Comparison of ENCODE assay signal across 21 mouse cellular contexts in the genomic region with DNA sequence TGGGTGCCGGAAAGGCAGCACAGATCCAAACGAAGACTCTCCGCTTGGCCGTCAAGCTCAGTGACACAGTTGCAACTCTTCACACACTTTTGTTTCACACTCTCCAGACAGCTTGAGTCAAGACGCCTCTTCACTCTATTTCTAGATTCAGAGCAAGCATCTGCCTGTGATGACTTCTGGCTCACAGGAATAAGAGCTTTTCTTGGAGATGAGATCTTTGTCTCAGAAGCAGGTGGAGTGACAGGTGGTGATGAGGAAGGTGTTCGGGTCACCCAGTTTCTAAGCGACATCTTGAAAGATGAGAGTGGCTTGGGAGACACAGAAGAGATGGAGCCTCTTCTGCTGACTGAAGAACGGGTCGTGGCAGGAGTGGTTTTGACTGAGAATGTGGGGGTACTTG. TPM values are rescaled to one million over a fixed set of nuclear protein-coding genes. Genes with fewer than 3 reads are reported as not detected.
DNase-seq lines count a peak whose midpoint lies in the region; TF ChIP-seq lines count a peak whose summit lies in the region.
"Had no signal": no experiment of that assay in that cellular context is flagged by ENCODE, and none has a peak within 500 bp of the region (broad histone marks: within the 10 kb centered on the region; RNA-seq: fewer than 3 reads in every experiment).

No protein-coding gene starts in this region.

- peak overlapping the region; percentile 27 for H3K4me3 ChIP-seq in thymus, adult 2 months (ENCODE audit: control insufficient read depth, insufficient read depth, low read length)
- H3K4me3 ChIP-seq: embryonic facial prominence, embryonic 15.5 days; gastrocnemius, adult 2 months; heart, embryonic 15.5 days; hindbrain, embryonic 10.5 days; limb, embryonic 15.5 days; neural tube, embryonic 12.5 days had no signal

- TF ChIP-seq CTCF in thymus, adult 2 months (IDR thresholded peaks at IDR 0.05; ENCODE audit: borderline replicate concordance, control insufficient read depth, extremely low read depth, insufficient read depth, low read length, poor library complexity): no peak

- peaks cover 14% of the 10 kb centered on the region for H3K36me3 ChIP-seq in thymus, adult 2 months (ENCODE audit: control insufficient read depth, insufficient read depth, low read length)

- H3K4me1 ChIP-seq in thymus, adult 2 months (replicated peaks; ENCODE audit: control insufficient read depth, insufficient read depth, low read length): peaks cover 16% of the 10 kb centered on the region
- H3K4me1 ChIP-seq: embryonic facial prominence, embryonic 15.5 days; hindbrain, embryonic 10.5 days; limb, embryonic 15.5 days; neural tube, embryonic 12.5 days had no signal

- DNase-seq in thymus, adult 2 months: no peak
- no peak for DNase-seq in thymus, postnatal 36 days
- peak; percentile 7 for DNase-seq in layer of hippocampus, adult 9-10 months (ENCODE audit: low spot score)
- DNase-seq in left cerebral cortex, postnatal 14 days (ENCODE audit: low spot score in 2 of 2): peak; percentile 55 to 71
- peak; percentile 84 for DNase-seq in telencephalon, adult 2 months (ENCODE audit: low read depth, low spot score)
- DNase-seq in retina, postnatal 1 day: no peak
- no peak for DNase-seq in spleen, postnatal 10 days (ENCODE audit: low spot score in 2 of 2)
- no peak for DNase-seq in adipocyte (ENCODE audit: low spot score)
- DNase-seq: cerebellum, postnatal 10 days; embryo, embryonic 11 days; gastrocnemius, adult 2 months; heart, adult 18-20 months; kidney, adult 18-20 months; kidney, postnatal 4 days; liver, postnatal 0 days; lung, postnatal 14 days had no signal

- TF ChIP-seq POLR2A in thymus, adult 2 months (IDR thresholded peaks at IDR 0.05; ENCODE audit: control insufficient read depth, extremely low read depth, insufficient read depth, low read length, poor library complexity): no peak

- H3K27me3 ChIP-seq in thymus, adult 2 months (ENCODE audit: control insufficient read depth, insufficient read depth, low read length): no peaks in the 10 kb centered on the region
- H3K27me3 ChIP-seq: embryonic facial prominence, embryonic 15.5 days; heart, embryonic 15.5 days; limb, embryonic 15.5 days; neural tube, embryonic 12.5 days had no signal

- 66% methylated on average over 9 of the region's 9 CpGs for WGBS in thymus, adult 2 months

- H3K27ac ChIP-seq in thymus, adult 2 months (ENCODE audit: control insufficient read depth, insufficient read depth, low read length): peak overlapping the region; percentile 91
- H3K27ac ChIP-seq: embryonic facial prominence, embryonic 15.5 days; gastrocnemius, adult 2 months; heart, embryonic 15.5 days; hindbrain, embryonic 10.5 days; limb, embryonic 15.5 days; neural tube, embryonic 12.5 days had no signal

- intact Hi-C loops in left cerebral cortex, postnatal 14 days (cut with DNase I): loop anchor here (5.0 kb wide), 1 partner anchor 69 kb away; no protein-coding TSS in a partner anchor

RNA-seq across cellular contexts. Expression of a gene that starts 34.3 kb away (rescaled TPM):
- polyA plus RNA-seq in thymus, adult 2 months (2012; rRNA removed): 13.7 and 20.2 TPM in 2 replicates
- total RNA-seq in left cerebral cortex, postnatal 14 days (2021): 1 to 10 TPM; 5.9 to 6.2 TPM

RNA-seq across cellular contexts. Expression of a gene that starts 34.4 kb away (rescaled TPM):
- polyA plus RNA-seq in thymus, adult 2 months (2012; rRNA removed): 62.2 and 71.0 TPM in 2 replicates
- 10 to 100 TPM; 33.5 to 34.9 TPM for total RNA-seq in left cerebral cortex, postnatal 14 days (2021)

Comparison
In these comparisons a context has a peak if more than half of its experiments do, and no peak if none do; other contexts are left out.
1. DNase-seq: peak in layer of hippocampus, adult 9-10 months (single experiment), left cerebral cortex, postnatal 14 days (2 of 2) and telencephalon, adult 2 months (single experiment); none in thymus, adult 2 months (single experiment), thymus, postnatal 36 days (0 of 2), retina, postnatal 1 day (single experiment), spleen, postnatal 10 days (0 of 2) and adipocyte (single experiment).